Comparison of ENCODE assay signal across 22 mouse cellular contexts in the genomic region with DNA sequence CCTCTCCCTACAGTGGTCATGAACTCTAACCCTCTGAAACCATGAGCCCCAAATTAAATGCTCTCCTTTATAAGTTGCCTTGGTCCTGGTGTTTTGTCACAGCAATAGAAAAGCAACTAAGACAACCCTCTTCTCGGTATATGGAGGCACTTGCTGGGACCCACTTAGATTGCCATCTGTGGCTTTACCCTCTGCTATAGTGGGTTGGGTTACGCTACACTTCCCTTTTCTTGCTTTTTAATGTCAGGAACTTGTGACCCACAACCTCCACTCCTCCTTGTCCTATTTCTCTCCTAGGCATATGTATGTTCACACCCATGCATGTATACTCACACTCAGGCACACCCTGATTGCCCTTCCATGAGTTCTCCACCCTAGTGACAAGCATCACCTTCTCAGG. TPM values are rescaled to one million over a fixed set of nuclear protein-coding genes. Genes with fewer than 3 reads are reported as not detected.
"Had no signal": no experiment of that assay in that cellular context is flagged by ENCODE, and none has a peak within 500 bp of the region (broad histone marks: within the 10 kb centered on the region; RNA-seq: fewer than 3 reads in every experiment).

No protein-coding gene starts in this region.

- H3K4me3 ChIP-seq: kidney, embryonic 15.5 days; limb, embryonic 13.5 days; megakaryocyte, embryonic 14.5 days; midbrain, embryonic 15.5 days; neural tube, embryonic 13.5 days; stomach, embryonic 15.5 days had no signal

- H3K27ac ChIP-seq: kidney, embryonic 15.5 days; limb, embryonic 13.5 days; liver, embryonic 14.5 days; midbrain, embryonic 15.5 days; neural tube, embryonic 13.5 days; stomach, embryonic 15.5 days had no signal

- ATAC-seq: intestine, embryonic 16.5 days; lung, postnatal 0 days; midbrain, embryonic 15.5 days had no signal

- H3K4me1 ChIP-seq: stomach, embryonic 15.5 days had no signal

- DNase-seq: kidney, adult 2 months; kidney, postnatal 25 days; layer of hippocampus, postnatal 36 days; left cerebral cortex, postnatal 4 days; lung, adult 2 months; lung, postnatal 36 days; right cerebral cortex, postnatal 25 days; thymus, adult 2 months; thymus, postnatal 36 days had no signal

- H3K9me3 ChIP-seq: kidney, embryonic 15.5 days; limb, embryonic 13.5 days; midbrain, embryonic 15.5 days; neural tube, embryonic 13.5 days; stomach, embryonic 15.5 days had no signal

- H3K9ac ChIP-seq: kidney, embryonic 15.5 days; limb, embryonic 13.5 days; liver, embryonic 14.5 days; midbrain, embryonic 15.5 days; neural tube, embryonic 13.5 days; stomach, embryonic 15.5 days had no signal

- H3K36me3 ChIP-seq: kidney, embryonic 15.5 days; limb, embryonic 13.5 days; midbrain, embryonic 15.5 days; neural tube, embryonic 13.5 days; stomach, embryonic 15.5 days had no signal

RNA-seq across cellular contexts. Expression of a gene that starts 7.4 kb away (rescaled TPM):
- total RNA-seq: layer of hippocampus, postnatal 36 days had no signal
- polyA plus RNA-seq: limb, embryonic 13.5 days; liver, embryonic 14.5 days; neural tube, embryonic 13.5 days had no signal

RNA-seq across cellular contexts. Expression of a gene that starts 14.3 kb away (rescaled TPM):
- total RNA-seq: layer of hippocampus, postnatal 36 days; left cerebral cortex, postnatal 4 days; liver, adult 2 months had no signal
- polyA plus RNA-seq: intestine, embryonic 16.5 days; limb, embryonic 13.5 days; liver, adult 2 months; liver, embryonic 14.5 days; lung, adult 2 months; lung, postnatal 0 days; midbrain, embryonic 11.5 days; midbrain, embryonic 15.5 days; neural tube, embryonic 13.5 days; small intestine, adult 2 months; stomach, embryonic 15.5 days; testis, adult 2 months had no signal

RNA-seq across cellular contexts. Expression of a gene that starts 38.3 kb away (rescaled TPM):
- total RNA-seq: layer of hippocampus, postnatal 36 days; left cerebral cortex, postnatal 4 days; liver, adult 2 months had no signal
- polyA plus RNA-seq: intestine, embryonic 16.5 days; kidney, adult 2 months; kidney, embryonic 15.5 days; limb, embryonic 13.5 days; liver, adult 2 months; liver, embryonic 14.5 days; lung, adult 2 months; lung, postnatal 0 days; midbrain, embryonic 11.5 days; midbrain, embryonic 15.5 days; neural tube, embryonic 13.5 days; small intestine, adult 2 months; stomach, embryonic 15.5 days; testis, adult 2 months; thymus, adult 2 months had no signal

RNA-seq across cellular contexts. Expression of a gene that starts 46.4 kb away (rescaled TPM):
- total RNA-seq: layer of hippocampus, postnatal 36 days; left cerebral cortex, postnatal 4 days had no signal
- polyA plus RNA-seq: limb, embryonic 13.5 days; midbrain, embryonic 11.5 days; midbrain, embryonic 15.5 days; neural tube, embryonic 13.5 days had no signal
